Mouse (Mus musculus) T-cell, adult 2 months (primary cell): ENCODE results near the gene S100a7a.

Experiments used
- DNase-seq: peaks from one replicate; pipeline ENCODE4 v3.0.0; 2022; ENCODE audit warnings: low spot score

Gene S100a7a

GRCm38 (mm10) chr3:90627807-90628206 lies 26.0 kb upstream of the S100a7a start:
- DNase-seq: no peak

- DNase-seq: no peak
These were observed 24.5 kb upstream of the S100a7a start for GRCm38 (mm10) chr3:90629298-90629697.

- no peak for DNase-seq
These were observed 21.8 kb upstream of the S100a7a start for GRCm38 (mm10) chr3:90631984-90632383.

- no peak for DNase-seq
These were observed 15.1 kb upstream of the S100a7a start for GRCm38 (mm10) chr3:90638511-90639275.

GRCm38 (mm10) chr3:90639511-90640154 lies 14.2 kb upstream of the S100a7a start:
- DNase-seq: peak; percentile 51

- DNase-seq: no peak
These were observed 12.8 kb upstream of the S100a7a start for GRCm38 (mm10) chr3:90640981-90641380.

- DNase-seq: peak; percentile 41
These were observed 9.6 kb upstream of the S100a7a start for GRCm38 (mm10) chr3:90644220-90644619.

- no peak for DNase-seq
These were observed 6.5 kb upstream of the S100a7a start for GRCm38 (mm10) chr3:90647291-90647690.

- DNase-seq: no peak
These were observed 4.8 kb upstream of the S100a7a start for GRCm38 (mm10) chr3:90648981-90649380.

GRCm38 (mm10) chr3:90649832-90650231 lies 4.0 kb upstream of the S100a7a start:
- no peak for DNase-seq

- DNase-seq: peak; percentile 27
These were observed 824 bp upstream of the S100a7a start for GRCm38 (mm10) chr3:90652878-90653508.

GRCm38 (mm10) chr3:90657405-90657804 lies 3.6 kb downstream of the S100a7a start:
- DNase-seq: no peak

- DNase-seq: no peak
These were observed 5.7 kb downstream of the S100a7a start for GRCm38 (mm10) chr3:90659364-90660044.

- no peak for DNase-seq
These were observed 10.4 kb downstream of the S100a7a start for GRCm38 (mm10) chr3:90664219-90664618.

- no peak for DNase-seq
These were observed 15.0 kb downstream of the S100a7a start, which contains the start of gene S100a8 for GRCm38 (mm10) chr3:90668846-90669245. Gene S100a8 (plus strand): TSS chr3:90668978.

GRCm38 (mm10) chr3:90678656-90679055 lies 24.8 kb downstream of the S100a7a start:
- no peak for DNase-seq

- no peak for DNase-seq
These were observed 30.1 kb downstream of the S100a7a start for GRCm38 (mm10) chr3:90683929-90684328.

- DNase-seq: no peak
These were observed 33.0 kb downstream of the S100a7a start for GRCm38 (mm10) chr3:90686835-90687234.

GRCm38 (mm10) chr3:90693496-90693895 lies 39.7 kb downstream of the S100a7a start:
- DNase-seq: no peak

GRCm38 (mm10) chr3:90695613-90696012 lies 41.8 kb downstream of the S100a7a start, which contains the start of gene S100a9:
Gene S100a9 (minus strand): TSS chr3:90695721.
- DNase-seq: no peak

GRCm38 (mm10) chr3:90702244-90702643 lies 48.4 kb downstream of the S100a7a start:
- no peak for DNase-seq
